Mouse (Mus musculus) liver, adult 2 months (tissue): ENCODE measurements around the gene Sprr2e.

ENCODE experiments used
- CTCF ChIP-seq: fragments of 200-500 bp; IDR thresholded peaks from 2 replicates; pipeline ENCODE4 v1.5.1; 2011; ENCODE audit warnings: low read depth, low read length, control low read depth
- POLR2A ChIP-seq: fragments of 200-500 bp; IDR thresholded peaks from 2 replicates; pipeline ENCODE4 v1.6.1; 2011; ENCODE audit warnings: low read length, control low read depth; ENCODE audit not compliant: insufficient read depth; ENCODE audit errors: extremely low read depth

DNA sequence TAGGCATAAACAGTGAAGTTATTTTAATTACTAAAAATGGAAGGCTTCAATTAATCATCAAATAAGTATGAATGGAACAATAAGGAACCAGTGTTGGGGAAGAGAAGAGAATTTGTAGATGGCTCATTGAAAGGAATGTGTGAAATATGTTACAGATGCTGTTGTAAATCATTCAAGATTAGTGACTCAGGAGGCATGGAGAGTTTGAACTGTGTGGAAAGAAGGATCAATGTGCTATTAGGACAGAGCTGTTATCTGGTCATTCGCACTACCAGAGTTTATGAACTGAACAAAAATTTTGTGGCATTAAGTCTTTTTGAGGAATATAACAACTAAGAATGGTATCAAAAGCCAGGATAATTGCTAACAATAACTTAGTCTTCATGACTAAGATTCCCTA, 44.5 kb upstream of the Sprr2e start:
- TF ChIP-seq CTCF (no peak), POLR2A (no peak)
